Mouse (Mus musculus): ENCODE data around the gene Stard5.

Stard5 gene

GRCm38 (mm10) chr7:83667936-83668645 is 36.3 kb downstream of the Stard5 start:
- peak; percentile 5 for DNase-seq

- peak; percentile 84 for DNase-seq
Observed at GRCm38 (mm10) chr7:83668724-83669123, 37.0 kb downstream of the Stard5 start.

DNA sequence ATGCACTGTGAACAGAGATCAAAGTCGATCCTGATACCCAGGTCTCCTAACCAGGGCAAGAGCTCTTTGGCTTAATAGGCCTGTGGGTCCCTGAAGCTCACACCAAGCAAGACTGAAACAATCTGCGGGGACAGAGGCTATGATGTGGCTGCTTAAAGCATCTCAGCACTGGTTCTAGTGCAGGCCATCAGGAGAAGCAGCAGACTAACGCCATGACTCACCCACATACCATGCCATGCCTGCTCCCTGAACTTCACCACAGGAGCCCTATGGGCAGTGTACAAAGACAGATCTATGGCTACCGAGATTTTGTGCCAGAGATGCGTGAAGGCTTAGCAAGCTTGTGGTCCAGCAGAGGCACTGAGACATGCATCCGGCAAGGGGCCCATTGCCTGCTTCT is 39.8 kb downstream of the Stard5 start:
- DNase-seq = no peak

GRCm38 (mm10) chr7:83675545-83676254 is 43.9 kb downstream of the Stard5 start:
- DNase-seq = peak; percentile 60

DNA sequence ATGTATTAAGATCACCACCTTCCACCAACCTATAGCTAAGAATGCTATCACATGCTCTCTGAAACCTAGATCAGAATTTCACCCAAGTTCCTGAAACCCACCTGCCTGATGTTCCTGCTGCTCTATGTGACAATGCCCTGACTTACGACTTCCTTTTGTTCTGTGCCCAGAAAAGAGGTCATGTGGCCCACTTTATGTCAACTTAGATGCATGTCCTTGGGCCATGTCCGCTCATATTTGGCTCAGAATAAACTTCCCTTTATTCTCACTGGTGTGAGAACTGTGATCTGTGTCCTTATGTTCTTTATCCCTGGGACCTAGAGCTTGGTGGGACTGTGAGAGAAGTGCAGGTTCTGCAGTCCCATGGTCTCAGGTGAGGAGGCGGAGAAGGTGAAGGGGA is 45.5 kb downstream of the Stard5 start:
- no peak for DNase-seq

DNA sequence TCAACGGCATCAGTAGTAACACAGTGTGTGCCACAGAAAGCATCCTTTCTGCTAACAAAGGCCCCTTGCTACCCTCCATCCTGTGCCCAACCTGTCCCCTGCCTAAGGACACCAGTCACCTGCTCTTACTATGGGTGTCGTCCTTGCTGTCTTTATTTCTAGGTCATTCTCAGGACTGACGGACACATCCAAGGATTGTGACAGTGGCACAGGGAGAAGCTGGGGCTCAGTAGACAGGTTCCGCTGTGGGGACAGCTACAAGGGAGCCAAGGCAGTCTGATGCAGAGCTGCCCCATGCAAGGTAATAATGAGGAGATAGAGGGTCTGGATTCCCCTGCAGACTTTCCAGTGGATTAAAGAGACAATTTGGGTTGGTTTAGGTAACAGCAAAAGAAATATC is 46.7 kb downstream of the Stard5 start:
- no peak for DNase-seq

GRCm38 (mm10) chr7:83682640-83683274 is 51.0 kb downstream of the Stard5 start:
- no peak for DNase-seq

- DNase-seq = peak; percentile 62
Observed at GRCm38 (mm10) chr7:83695449-83696212, 63.9 kb downstream of the Stard5 start.

DNA sequence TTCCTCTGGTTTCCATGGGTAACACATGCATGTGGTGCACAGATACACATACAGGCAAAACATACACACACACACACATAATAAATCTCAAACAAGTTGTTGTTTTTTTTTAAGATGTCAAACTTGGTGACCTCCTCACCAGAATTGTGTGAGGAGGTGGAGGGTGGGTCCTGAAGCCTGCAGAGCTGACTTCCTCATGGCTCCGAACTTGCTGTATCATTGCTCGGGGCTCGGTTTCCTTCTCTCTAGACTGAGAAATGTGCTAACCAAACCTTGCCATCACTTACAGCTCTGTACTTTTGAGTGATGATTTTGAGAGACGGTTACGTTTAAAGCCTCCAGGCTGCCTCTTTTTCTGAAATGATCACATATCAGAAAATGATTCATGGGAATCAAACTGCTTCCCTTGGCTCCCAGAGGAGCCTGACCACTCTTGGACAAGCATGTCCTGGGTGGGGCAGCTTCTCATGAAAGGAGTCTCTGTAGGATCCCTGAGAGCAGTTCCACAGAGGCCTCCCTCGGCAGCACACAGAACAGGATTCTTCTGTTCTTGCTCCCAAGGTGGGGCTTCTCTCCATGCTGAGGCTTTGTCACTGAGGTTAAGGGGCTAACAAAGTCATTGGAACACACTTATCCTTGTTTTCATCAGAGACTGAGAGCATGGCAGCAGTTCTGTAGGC is 67.4 kb downstream of the Stard5 start:
- no peak for DNase-seq

Measured in kidney, postnatal 10 days (tissue).